Mouse (Mus musculus) induced T-regulatory cell, adult 2 months (primary cell): Measurements from ENCODE around the gene Olfr291.

Source experiments
- DNase-seq: peaks from one replicate; pipeline ENCODE4 v3.0.0-alpha.2; 2012; ENCODE audit warnings: low read depth

The Olfr291 gene

DNA sequence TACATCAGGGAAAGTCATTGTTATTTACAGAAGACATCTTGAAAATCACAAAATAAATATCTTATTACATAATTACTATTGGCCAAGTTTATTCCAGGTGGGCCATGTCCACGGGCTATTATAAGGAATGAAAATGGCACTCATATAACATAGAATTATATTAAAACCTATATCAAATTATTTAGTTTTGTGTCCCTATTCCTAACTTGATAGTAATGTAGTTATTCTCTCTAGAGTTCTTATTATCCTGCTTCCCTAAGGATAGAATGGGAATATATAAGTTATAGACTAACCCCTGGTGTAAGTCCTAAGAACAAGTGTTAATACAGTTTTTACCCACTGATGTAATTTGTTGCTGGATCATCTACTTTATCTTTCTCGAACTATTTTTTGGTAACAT lies at the start of gene Olfr291:
Gene Olfr291, plus strand, starts transcription at position 301 of the 400 bp plus-strand sequence.
- DNase-seq = no peak

- peak; percentile 37 for DNase-seq
These were observed 48.1 kb upstream of the Olfr291 start for GRCm38 (mm10) chr7:84805224-84805623.

GRCm38 (mm10) chr7:84806159-84806558 lies 47.2 kb upstream of the Olfr291 start:
- no peak for DNase-seq

DNA sequence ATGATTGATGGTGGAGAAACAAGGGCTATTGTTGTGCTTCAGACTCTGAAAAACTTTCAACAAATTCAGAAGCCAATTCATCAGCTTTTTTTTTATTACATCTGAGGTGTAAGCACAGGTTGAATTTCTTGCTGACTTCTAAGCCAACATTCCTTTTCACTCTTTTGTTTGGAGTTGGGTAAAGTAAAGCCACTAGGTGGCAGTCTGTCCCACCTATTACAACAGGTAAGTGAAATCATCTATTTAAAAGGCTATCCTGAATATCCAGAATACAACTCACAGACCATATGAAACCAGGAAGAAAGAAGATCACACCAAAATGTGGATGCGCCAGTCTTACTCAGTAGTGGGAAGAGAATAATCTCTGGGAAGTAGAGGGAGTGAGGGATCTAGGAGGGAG lies 31.2 kb downstream of the Olfr291 start:
- peak; percentile 10 for DNase-seq
